Mouse (Mus musculus) left cerebral cortex, postnatal 36 days (tissue): ENCODE results near the gene Tbc1d1. TPM values are rescaled to one million over a fixed set of nuclear protein-coding genes. Genes with fewer than 3 reads are reported as not detected.

Source experiments
- DNase-seq, 2 experiments: peaks; one replicate each; pipeline ENCODE4 v3.0.0; 2021 to 2022; ENCODE audit warnings: low spot score in 2 of 2, mixed read lengths in 1 of 2
- intact Hi-C: fragments of 180-260 bp; cut with DNase I; formaldehyde crosslinking; loops from one replicate; pipeline ENCODE4 v1.15.1; 2025
- total RNA-seq, 2 experiments: library from RNA; stranded (reverse); gene quantifications; 2 replicates each; pipeline ENCODE4 v1.2.3; 2021

Tbc1d1 gene
- total RNA-seq, 2 experiments from 2014 or later, result 15.6 to 19.5 TPM

DNA sequence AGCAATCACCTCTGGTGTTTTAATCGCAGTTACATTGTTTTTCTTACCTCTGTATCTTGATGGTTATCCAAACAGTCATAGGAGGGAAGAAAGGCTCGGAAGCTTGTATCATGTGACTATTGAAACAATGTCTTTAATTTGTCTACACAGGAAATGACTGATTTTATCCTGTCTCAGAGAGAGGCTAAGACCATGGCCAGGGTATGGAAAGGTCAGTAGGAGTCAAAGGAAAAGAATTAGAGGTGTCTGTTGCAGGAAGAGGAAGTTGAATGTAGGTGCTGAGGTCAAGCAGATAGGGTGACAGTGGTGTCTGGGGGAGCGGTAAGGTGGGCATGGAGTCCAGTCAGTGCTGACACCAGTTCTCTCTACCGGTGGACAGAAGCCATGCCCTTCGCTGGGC lies 45.0 kb downstream of the Tbc1d1 start:
- DNase-seq, result no peak
- intact Hi-C loops, result loop anchor here (5.0 kb wide), 1 partner anchor 66 kb away; no protein-coding TSS in a partner anchor

DNA sequence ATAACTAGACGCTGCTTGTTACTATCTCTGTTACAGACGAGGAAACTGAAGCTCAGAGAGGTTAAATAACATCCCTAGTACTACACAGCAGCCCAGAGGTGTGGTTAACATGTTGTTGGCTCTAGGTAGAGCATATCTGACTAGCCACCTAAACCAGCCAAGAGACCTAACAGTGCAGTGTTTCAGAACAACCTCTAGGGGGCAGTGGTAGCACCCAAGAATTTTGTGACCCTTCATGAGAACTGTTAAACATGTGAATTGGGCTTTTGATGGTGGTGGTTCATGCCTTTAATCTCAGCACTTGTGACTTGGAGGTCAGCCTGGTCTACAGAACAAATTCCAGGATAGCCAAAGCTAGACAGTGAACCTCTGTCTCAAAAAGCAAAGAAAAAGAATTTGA lies 46.2 kb downstream of the Tbc1d1 start:
- intact Hi-C loops, result loop anchor here (5.0 kb wide), 1 partner anchor 65 kb away; no protein-coding TSS in a partner anchor
- no peak for DNase-seq

DNA sequence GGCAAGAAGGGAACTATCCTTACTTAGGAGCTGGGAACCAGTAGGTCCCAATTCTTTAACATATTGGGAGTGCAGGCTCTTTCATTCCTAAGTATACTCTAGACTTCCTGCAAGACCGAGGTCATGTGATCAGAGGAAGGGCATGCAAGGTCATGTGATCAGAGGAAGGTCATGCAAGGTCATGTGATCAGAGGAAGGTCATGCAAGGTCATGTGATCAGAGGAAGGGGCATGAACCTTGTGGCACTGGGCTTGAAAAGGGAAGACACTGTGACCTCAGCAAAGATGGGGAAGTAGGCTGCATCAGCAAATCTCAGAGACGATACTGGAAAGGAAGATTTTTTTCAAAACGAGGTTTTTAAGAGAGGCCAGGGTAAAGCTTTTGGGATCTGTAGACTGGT lies 49.5 kb downstream of the Tbc1d1 start:
- no peak for DNase-seq
- intact Hi-C loops, result no loop called here

DNA sequence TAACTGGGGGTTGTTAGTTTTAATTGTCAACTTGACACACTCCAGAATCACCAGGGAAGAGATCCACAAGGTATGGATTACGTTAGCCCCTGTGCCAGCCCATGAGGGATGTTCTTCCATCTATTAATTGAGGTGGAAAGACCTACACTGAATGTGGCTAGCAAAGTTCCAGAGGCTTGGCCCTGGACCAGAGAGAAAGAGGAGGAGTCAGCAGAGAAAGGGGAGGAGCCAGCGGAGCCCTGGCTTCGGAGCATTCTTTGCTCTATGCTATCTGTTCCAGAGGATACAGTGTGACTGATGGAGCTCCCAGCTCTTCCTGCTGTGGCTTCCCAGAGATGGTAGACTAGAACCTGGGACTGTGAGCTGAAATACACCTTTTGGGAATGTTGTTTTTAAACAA lies 50.3 kb downstream of the Tbc1d1 start:
- intact Hi-C loops, result no loop called here
- no peak for DNase-seq

DNA sequence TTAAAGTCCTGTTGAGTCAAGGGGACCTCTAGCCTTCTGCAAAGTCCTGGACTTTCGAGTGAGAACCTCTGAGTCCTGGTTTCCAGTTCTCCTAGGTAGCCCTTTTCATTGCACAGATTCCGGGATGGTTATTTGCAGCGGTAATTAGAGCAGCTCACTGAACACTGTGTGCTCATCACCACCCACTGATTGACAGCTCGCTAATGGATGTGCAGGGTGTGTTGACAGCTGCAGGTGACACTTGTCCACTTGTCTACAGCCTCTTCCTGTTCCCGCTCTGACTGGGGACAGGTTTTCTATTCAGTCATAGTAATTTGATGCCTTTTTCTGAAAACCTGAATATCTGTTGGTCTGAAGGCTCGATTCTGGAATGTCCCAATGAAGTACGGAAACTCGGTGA lies 50.8 kb downstream of the Tbc1d1 start:
- no peak for DNase-seq
- intact Hi-C loops, result no loop called here

DNA sequence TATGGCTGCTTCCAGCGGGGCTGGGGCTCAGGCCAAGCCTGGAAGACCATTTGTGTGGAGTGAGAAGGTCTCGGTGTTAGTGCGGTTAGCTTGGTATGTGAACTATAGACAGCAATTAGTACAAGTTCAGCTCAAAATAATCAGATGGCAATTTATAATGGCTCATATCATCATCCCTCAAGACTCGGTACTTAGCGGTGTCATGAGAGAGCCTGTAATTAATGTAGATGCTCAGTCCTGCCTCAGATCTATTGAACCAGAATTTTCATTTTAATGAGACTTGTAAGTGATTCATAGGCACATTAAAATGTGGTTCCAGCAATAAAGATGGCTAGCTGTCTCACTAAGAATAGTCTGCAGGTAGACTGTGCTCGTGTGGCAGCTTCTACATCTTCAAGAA lies 51.7 kb downstream of the Tbc1d1 start:
- intact Hi-C loops, result no loop called here

DNA sequence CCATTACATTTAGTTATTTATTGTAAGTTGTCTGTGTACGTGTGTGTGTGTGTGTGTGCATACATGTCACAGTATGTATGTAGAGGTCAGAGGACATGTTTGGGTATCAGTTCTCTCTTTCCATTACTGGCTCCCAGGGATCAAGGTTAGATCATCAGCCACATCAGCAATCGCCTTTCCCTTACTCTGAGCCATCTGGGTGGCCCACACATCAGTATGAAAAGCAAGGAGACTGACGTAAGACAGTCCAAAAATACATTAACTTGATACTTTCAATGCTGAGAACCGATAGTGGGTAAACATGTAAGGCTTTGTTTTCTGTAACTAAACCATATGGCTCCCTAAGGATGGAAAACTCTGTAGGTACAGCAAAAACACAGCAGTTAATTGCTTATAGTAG lies 54.7 kb downstream of the Tbc1d1 start:
- intact Hi-C loops, result no loop called here
- DNase-seq, result no peak

More for the DNA sequence above, 51.7 kb downstream of the Tbc1d1 start:
- DNase-seq, result no peak

DNA sequence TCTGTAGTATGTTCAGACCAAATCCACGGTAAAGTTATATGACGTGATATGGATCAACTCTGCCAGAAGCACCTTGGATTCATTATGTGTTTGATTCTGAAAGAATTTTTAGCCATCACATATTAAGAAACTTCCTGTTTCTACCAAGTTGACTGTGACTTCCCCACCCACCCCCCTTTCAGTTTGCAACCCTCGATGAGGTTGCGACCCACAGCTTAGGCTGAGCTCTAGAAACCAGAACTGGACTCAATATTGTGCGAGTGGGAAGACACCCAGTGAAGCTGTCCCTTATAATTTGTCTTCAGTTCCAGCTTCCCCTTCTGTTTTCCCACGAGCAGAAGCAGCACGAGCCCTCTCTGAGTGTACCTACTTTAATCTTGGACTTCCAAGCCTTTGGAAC lies 55.2 kb downstream of the Tbc1d1 start:
- no peak for DNase-seq
- intact Hi-C loops, result no loop called here

DNA sequence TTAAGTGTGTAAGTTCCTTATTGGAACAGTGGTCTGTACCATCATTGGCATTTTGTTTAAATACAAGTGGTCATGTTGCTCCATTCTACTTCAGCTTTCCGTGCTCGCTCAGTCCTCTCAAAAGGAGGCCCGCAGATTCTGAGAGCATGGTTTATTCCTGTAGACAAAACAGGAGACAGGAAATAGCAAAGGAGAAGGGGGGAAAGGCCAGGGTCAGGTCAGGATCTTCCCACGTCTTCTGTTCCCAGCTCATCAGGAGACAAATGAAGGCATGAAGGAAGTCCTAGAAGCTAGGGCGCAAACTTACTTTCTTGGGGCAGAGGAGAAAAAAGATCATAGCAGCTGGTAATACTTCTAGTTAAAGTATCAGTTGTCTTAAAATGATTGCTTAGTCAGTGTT lies 56.1 kb downstream of the Tbc1d1 start:
- DNase-seq, result no peak
- intact Hi-C loops, result no loop called here

DNA sequence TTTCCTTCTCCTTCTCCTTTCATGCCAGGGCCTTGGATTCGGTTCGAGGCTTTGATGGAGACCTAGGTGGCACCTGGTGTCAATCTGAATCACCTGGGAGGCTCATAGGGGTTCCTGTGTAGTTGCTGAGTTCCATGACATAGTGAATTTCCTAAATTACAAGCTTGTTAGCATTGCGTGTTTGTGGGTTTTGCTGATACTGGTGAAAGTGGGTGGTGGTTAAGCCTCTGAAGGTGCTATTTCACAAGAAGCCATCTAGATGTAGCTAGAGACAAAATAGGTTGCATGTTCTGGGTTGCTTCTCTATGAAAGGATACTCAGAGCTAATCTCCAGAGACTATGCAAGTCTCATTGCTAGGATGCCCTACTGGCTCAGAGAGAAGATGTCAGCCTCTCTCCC lies 56.5 kb downstream of the Tbc1d1 start:
- no peak for DNase-seq
- intact Hi-C loops, result no loop called here

DNA sequence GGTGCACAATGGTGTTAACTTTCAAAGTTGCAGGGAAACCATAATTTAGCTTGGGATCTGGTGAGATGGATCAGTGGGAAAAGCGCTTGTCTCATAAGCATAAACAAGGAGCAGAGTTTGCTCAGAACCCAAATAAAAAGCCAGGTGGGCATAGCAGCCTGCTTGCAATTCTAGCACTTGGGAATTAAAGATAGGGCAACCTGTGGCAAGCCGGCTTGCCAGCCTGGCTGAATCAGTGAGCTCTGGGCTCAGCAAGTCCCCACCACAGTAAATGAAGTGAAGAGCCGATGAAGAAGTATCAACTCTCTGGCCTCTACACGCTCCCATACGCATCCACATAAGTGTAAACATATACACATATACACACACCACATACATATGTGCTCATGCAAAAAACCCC lies 59.7 kb downstream of the Tbc1d1 start:
- intact Hi-C loops, result no loop called here
- DNase-seq, result no peak

DNA sequence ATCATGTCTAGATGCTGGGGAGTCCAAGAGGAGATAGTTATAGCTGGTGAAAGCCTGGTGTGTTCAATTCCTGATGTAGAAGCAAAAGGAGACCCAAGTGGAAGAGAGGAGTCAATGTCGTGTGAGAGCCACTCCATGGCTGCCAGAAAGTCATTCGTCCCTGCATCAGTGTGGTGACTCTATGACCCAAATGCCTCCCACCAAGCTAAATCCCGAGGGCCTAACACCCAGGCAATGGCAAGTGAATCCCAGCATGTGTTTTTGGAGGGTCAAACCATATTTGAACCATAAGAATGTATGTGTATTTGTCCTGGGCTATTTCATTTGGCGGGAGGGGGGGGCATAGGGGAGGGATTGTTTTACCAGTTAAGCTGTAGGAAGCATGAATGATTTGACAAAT lies 60.2 kb downstream of the Tbc1d1 start:
- no peak for DNase-seq
- intact Hi-C loops, result no loop called here

DNA sequence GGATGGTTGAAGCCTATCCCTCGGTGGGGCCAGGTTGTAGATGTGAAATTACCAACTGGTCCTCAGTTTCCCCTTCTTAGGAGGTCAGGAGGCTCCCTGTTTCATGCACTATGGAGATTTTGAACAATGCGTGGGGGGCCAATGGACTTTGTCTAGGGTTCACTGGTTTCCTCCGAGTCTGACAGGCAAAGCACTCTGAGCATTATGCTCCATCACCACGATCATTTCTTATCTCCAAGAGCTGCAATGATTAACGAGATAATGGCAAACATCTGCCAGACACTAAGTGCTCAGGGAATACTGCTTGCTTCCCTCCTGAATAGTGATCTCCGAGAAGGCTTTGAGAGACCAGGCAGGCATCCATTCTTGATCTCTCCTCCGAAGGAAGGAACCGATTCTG lies 61.2 kb downstream of the Tbc1d1 start:
- DNase-seq, result no peak
- intact Hi-C loops, result no loop called here

DNA sequence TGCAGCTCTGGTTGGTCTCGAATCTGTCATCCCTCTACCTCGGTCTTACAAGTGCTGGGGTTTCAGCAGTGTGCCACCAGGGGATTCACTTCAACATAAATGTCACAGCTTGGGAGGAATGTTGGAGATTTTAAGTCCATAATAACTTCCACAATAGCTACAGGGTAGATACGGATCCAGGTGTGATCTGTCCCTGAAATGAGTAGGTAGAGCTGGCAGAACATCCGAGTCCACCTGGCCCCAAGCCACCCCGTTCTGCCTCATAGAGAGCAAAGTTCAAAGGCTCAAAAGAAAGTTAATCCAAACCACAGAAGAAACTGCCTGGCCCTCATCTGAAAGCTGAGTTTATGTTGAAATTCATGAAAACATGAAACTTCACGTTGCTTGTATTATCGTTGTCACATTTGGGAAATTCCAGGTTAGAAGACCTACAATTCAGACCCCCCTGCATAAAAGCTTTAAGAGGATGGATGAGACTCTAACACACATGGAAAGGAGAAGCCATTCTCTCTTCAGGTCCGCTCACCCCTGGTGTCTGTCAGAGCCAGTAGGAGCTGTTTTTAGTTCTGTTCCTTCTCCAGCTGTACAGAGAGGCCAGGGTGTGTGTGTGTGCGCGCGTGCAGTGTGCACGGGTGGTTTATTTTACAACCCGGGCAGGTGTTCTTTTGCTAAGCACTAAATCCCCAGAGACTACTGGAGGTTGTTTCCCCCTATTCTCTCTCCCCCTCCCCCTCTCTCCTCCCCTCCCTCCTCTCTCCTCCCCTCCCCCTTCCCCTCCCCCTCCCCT lies 61.9 kb downstream of the Tbc1d1 start:
- no peak for DNase-seq
- intact Hi-C loops, result no loop called here

DNA sequence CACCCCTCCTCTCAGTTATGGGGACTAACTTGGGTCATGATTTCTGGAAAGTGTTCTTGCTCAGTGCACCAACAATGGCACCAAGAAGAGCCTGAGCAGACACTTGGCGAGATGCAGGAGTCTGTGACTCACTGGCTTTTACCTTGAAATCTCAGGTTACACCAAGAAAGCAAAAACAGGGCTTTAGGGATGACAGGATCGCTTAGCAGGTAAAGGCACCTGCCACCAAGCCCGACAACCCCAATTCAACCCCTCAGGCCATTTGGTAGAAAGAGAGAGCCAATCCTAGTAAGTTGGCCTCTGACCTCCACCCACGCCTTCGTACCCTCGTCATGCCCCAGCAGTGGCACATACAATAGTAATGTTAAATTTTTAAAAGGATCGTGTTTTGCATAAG lies 62.5 kb downstream of the Tbc1d1 start:
- no peak for DNase-seq

DNA sequence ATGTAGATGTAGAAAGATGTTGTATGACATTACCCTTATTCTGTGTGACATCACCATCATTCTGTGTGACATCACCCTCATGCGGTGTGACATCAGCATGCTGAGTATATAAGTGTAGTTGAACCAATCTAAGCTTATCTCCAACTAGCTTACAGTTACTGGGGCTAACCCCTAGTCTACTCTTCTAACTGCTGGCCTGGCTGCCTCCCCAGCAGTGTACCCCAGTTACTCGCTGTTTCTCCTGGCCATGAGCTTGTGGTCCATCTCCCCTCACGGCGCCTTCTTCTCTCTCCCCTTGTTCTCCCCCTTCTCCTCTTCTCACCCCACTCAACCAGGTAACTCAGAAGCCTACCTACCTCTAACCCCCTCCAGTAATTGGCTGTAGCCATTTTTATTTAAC lies 64.7 kb downstream of the Tbc1d1 start:
- intact Hi-C loops, result no loop called here
- DNase-seq, result no peak

More for the DNA sequence above, 62.5 kb downstream of the Tbc1d1 start:
- intact Hi-C loops, result no loop called here

DNA sequence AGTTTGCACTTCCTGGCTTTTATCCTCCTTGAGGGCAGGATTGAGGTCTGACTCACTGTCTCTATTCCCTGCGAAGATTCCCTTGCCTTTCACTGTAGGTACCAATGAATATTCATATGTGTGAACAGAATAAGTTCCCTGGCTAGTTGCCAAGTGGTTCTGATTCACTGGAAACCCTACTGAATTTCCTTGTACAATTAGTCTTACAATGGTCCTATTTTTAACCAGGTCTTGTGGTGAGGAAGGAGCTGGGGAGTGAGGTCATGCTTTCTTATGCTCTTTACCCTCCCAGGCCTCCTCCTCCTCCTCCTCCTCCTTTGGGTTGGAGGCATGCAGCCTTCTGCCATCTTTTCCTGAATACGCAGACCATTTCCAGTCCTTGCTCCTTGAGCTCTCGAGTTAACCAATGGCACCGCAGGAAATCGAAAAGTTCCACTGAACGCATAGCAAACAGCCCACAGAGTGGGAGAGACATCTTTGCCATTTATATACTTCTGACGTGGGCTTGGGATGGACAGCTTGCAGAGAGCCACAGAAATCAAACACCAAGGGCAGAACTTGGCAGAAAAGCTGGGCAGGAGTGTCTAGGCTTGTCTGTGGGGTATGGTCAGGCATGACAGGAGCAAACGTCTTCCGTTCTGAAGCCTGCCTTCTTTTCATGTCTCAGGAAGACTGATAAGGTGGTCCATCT lies 68.8 kb downstream of the Tbc1d1 start:
- DNase-seq, result peak in 1 of 2 experiments; percentile 23

DNA sequence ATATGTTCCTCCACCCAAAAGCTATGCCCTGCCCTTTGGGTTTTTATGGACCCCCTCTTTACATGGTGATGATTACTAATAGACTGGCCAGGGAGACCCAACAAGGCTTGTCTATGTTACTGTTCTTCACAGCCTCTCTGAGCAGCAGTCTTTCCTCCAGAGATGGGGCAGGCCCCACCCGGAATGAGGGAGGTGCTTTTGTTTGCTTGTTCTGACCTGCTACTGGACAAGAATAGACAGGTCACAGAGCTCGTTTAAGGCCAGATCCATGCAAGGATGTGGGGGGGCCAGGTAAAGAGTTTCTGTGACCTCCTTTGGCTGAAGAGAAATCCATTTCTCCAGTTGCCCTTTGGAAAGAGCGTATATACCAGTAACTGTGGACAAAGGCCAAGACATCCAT lies 72.1 kb downstream of the Tbc1d1 start:
- no peak for DNase-seq
- intact Hi-C loops, result no loop called here

More for the DNA sequence above, 68.8 kb downstream of the Tbc1d1 start:
- intact Hi-C loops, result no loop called here

DNA sequence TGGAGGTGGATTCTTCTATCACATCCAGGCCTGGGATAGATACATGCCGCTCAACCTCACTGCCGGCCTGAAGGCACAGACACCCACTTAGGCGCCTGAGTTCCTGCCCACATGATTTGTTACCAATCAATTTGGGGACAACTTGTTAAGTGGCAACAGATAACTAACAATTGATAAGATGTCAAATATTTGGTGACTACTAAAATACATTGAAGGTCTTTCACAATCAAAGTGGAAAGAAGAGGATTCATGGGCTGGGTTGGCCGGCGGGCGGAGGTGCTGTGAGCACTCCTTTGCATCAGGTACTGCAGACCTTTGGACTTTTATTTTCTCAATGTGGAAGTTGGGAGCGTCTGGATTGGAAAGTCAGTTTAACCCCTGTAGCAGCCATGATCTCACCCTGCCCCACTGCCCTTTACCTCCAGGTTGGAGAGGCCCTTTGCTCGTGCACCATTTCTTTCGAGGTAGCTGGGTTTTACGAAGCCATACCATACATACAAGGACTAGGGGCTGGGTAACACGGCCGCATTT lies 73.3 kb downstream of the Tbc1d1 start:
- intact Hi-C loops, result no loop called here
- no peak for DNase-seq

DNA sequence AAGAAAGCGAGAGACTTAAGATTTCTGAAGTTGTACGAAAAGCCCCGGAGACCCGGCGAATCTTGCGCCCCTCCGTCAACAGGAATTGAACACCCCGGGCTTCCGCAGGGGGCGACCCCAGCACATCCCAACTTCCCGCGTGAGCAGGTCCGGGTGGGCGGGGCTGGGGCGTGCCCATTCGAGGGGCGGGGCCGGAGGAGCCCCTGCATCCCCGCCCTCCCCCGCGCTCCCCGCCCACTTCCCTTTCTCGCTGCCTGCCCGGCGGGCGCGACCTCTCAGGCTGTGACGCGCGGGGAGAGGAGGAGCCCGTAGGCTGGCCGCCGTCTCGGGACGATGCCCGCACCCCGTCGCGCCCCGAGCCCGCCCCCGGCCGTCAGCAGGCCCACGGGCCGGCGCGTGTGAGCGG lies 74.0 kb downstream of the Tbc1d1 start:
- intact Hi-C loops, result no loop called here
- peak; percentile 65 to 66 for DNase-seq

DNA sequence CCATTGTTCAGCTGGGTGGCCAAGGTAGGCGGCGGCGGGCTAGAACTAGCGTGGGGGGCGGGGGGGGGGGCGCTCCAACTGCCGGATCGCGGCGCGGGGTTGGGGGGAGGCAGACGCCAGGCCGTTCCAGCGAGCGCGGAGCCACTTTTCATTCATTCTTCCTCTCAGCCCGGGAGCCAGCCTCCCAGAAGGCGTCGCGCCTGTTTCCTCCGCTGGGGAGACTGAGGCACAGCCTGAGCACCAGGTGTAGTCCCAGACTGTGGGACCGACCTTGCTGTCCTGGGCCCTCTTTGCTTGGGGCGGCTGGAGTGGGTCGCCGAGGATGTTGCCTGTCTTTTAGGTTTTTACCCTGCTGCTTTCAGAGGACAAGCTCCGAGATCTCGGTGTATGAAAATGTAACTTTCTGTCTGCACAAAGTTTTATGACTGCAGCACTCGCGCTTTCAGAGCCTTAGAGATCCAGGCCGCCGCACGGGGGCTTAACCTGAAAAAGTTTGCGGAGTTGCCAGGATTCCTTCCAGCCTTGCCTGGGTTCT lies 74.5 kb downstream of the Tbc1d1 start:
- no peak for DNase-seq
- intact Hi-C loops, result no loop called here
